Mouse (Mus musculus) embryonic facial prominence, embryonic 12.5 days (tissue): Measurements from ENCODE around the gene Prokr1. TPM values are rescaled to one million over a fixed set of nuclear protein-coding genes. Genes with fewer than 3 reads are reported as not detected.

ENCODE experiments used
- ATAC-seq: fragments of 200-750 bp; cut with Nextera tagmentation; 2 replicates; pipeline ENCODE4 v1.8.0; 2017; ENCODE audit not compliant: insufficient number of reproducible peaks, insufficient read depth, low FRiP score, low TSS enrichment
- H3K27ac ChIP-seq: fragments of 300-500 bp; sonication (generic); 2 replicates; pipeline ENCODE4 v1.5.1; 2016; ENCODE audit warnings: mild to moderate bottlenecking
- H3K27me3 ChIP-seq: fragments of 300-500 bp; sonication (generic); 2 replicates; pipeline ENCODE4 v1.6.1; 2016; ENCODE audit warnings: mild to moderate bottlenecking, moderate library complexity
- H3K36me3 ChIP-seq: fragments of 300-500 bp; sonication (generic); 2 replicates; pipeline ENCODE4 v1.6.1; 2016; ENCODE audit warnings: mild to moderate bottlenecking
- H3K4me1 ChIP-seq: fragments of 300-500 bp; sonication (generic); 2 replicates; pipeline ENCODE4 v1.6.1; 2016
- H3K4me2 ChIP-seq: fragments of 300-500 bp; sonication (generic); replicated peaks from 2 replicates; pipeline ENCODE4 v1.6.1; 2016; ENCODE audit warnings: mild to moderate bottlenecking, moderate library complexity
- H3K4me3 ChIP-seq: fragments of 300-500 bp; sonication (generic); 2 replicates; pipeline ENCODE4 v1.5.1; 2016; ENCODE audit warnings: mild to moderate bottlenecking
- H3K9ac ChIP-seq: fragments of 300-500 bp; sonication (generic); 2 replicates; pipeline ENCODE4 v1.6.1; 2016; ENCODE audit warnings: mild to moderate bottlenecking, moderate library complexity
- H3K9me3 ChIP-seq: fragments of 300-500 bp; sonication (generic); 2 replicates; pipeline ENCODE4 v1.6.1; 2016; ENCODE audit warnings: mild to moderate bottlenecking, moderate library complexity
- WGBS: fragments of 180-500 bp; shearing (Covaris S2); methylation state at CpG from one replicate; pipeline ENCODE4 v1.1.7; 2016; 5-methylcytosine and 5-hydroxymethylcytosine counted together
- polyA plus RNA-seq: library from polyadenylated mRNA; unstranded; fragments of >200 nt; fragmentation: Nextera tagmentation; extraction: Ambion mirVana; gene quantifications from 2 replicates; pipeline ENCODE4 v1.2.1, GENCODE M21; 2016

Prokr1 gene
- polyA plus RNA-seq, 1 experiment from 2014 or later: 3.7 TPM

DNA sequence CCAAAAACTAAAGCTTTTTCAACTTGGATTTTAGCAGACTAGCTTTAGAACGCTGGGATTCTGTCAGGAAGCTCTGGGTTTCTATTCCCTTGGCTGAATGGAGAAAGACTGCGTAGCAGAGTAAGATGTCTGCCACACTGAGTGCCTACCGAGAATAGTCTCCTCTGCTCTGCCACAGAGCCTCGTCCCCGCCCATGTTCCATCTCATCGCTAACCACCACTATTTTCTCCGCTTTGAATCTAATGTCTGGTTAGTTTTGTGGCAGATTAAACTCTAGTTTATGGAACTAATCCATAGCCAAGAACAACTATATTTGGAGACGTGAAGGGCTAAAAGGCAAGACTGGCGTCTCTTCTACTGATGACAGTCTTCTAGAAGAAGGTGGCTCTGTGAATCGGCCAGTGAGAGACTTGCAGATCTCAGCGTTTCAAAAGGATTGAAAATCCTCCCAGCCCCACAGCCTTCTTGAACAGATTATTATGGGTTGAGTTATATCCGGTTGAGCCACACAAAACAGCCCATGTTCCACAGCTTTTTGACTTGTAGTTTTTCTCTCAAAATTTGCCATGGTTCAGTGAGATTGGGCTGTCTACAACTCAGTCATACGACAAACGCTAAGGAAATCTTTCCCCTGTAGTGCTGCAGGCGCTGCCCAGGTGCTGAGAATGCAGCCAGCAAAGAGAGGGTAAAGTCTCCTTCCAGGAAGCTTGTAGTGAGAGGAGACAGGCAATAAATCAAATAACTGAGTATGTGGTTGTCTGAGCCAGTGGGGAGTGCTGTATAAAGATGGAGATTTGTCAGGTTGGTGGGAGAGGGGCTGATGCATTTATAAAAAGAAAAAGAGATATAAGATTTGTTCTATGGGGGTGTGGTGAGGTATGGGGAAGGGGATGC is 51.9 kb downstream of the Prokr1 start:
- H3K27ac ChIP-seq: no peak overlapping the region
- H3K36me3 ChIP-seq: no peaks in the 10 kb centered on the region
- no peak overlapping the region for H3K4me2 ChIP-seq
- H3K4me3 ChIP-seq: no peak overlapping the region
- no peak overlapping the region for H3K9ac ChIP-seq
- 81% methylated on average over 15 of the region's 15 CpGs for WGBS
- H3K9me3 ChIP-seq: no peaks in the 10 kb centered on the region
- H3K4me1 ChIP-seq: no peaks in the 10 kb centered on the region
- ATAC-seq: no peak
- no peaks in the 10 kb centered on the region for H3K27me3 ChIP-seq

DNA sequence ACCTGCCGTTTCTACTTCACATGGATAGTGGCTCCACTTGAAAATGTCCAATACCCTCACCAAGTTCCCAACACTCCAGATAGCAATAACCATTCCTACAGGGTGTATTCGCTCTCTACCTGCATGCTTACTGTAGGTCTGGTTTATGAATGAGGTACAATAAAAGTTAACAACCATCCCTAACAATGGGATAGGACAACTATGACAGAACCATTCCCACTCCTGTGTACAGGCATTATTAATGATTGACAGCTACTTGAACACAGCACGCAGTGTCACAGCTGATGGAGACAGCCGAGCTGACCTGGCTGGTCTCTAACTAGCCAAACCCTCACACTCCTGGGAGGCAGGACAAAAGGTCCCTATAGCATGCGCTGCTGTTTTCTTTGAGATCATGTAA is 52.9 kb downstream of the Prokr1 start:
- H3K4me2 ChIP-seq: no peak overlapping the region
- ATAC-seq: no peak
- no peak overlapping the region for H3K27ac ChIP-seq
- no peak overlapping the region for H3K4me3 ChIP-seq
- H3K27me3 ChIP-seq: no peaks in the 10 kb centered on the region
- no peaks in the 10 kb centered on the region for H3K9me3 ChIP-seq
- H3K4me1 ChIP-seq: no peaks in the 10 kb centered on the region
- 72% methylated on average over 5 of the region's 5 CpGs for WGBS
- H3K9ac ChIP-seq: no peak overlapping the region
- no peaks in the 10 kb centered on the region for H3K36me3 ChIP-seq

DNA sequence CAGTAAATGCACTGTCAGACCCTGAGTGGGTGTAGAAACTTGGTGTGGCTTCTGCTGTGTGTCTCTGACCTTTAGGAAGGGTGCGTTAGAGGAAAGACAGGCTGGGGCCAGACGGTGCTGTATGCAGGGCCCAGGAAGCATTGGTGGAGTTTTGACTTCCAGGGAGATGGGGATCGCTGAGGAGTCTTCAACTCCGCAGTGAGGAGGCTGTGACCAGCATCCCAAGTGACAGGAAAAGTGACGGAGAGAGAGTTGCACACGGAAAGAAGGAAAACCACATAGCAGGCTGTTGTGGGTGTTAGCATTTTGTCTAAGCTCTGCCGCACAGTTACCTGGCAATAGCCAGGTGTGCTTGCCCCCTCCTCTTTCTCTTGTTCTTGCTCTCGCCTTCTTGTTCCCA is 54.3 kb downstream of the Prokr1 start:
- no peaks in the 10 kb centered on the region for H3K36me3 ChIP-seq
- no peak for ATAC-seq
- no peak overlapping the region for H3K4me3 ChIP-seq
- no peak overlapping the region for H3K4me2 ChIP-seq
- H3K27ac ChIP-seq: no peak overlapping the region
- no peaks in the 10 kb centered on the region for H3K4me1 ChIP-seq
- WGBS: 68% methylated on average over 8 of the region's 8 CpGs
- no peak overlapping the region for H3K9ac ChIP-seq
- no peaks in the 10 kb centered on the region for H3K27me3 ChIP-seq
- H3K9me3 ChIP-seq: no peaks in the 10 kb centered on the region

DNA sequence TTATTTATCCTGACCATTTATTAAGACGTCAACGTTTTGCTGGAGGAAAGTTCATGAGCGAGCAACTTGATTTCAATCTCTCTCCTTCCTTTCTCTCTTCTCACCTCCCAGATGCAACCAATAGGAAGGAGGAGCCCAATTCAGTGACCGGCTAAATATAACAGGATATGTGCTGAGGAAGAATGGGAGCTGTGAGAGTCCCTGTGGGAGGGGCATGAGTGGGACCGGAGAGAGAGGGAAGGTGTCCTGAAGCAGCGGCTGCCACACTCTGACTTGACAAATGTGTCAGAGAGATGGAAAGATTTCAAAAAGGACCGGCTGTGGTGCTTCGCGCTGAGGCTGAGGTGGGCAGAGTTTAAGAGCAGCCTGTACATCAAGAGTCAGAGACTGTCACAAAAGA is 54.9 kb downstream of the Prokr1 start:
- H3K4me2 ChIP-seq: no peak overlapping the region
- H3K4me3 ChIP-seq: no peak overlapping the region
- H3K27ac ChIP-seq: no peak overlapping the region
- no peaks in the 10 kb centered on the region for H3K9me3 ChIP-seq
- H3K27me3 ChIP-seq: no peaks in the 10 kb centered on the region
- no peak for ATAC-seq
- no peaks in the 10 kb centered on the region for H3K36me3 ChIP-seq
- H3K4me1 ChIP-seq: no peaks in the 10 kb centered on the region
- no peak overlapping the region for H3K9ac ChIP-seq
- 68% methylated on average over 9 of the region's 9 CpGs for WGBS

DNA sequence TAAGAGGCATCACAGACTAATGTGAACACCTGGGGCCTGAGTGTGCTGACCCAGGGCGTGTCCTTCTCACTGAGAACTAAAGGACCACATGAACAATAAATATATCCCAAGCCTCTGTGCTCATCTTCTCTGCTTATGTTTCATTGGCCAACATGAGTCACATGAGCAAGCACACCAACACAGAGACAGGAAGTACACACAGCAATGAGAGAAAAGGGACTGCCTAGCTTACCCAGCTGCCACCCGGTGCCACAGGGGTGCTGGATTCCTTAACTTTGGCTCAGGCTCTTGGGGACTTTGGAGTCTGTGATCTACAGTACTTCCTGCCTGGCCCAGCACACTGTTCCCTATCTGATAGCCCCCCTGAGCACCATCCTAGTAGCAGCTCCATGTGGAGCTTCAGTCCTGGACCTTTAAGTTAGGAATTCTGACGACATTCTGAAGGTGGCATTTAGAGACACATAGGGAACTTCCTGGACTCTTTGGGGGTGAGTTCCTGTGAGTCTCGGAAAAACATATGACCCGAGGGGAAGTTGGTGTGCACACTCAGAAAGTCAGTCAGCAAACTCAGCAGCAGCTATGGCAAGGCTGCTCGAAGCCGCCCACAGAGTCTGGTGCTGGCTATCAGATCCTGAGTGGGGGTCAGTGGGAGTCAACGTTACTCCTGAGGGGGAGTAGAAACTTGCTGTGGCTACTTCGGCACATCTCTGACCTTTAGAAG is 55.5 kb downstream of the Prokr1 start:
- WGBS: 82% methylated on average over 9 of the region's 9 CpGs
- no peaks in the 10 kb centered on the region for H3K4me1 ChIP-seq
- ATAC-seq: no peak
- no peak overlapping the region for H3K4me3 ChIP-seq
- H3K4me2 ChIP-seq: no peak overlapping the region
- H3K36me3 ChIP-seq: no peaks in the 10 kb centered on the region
- H3K27ac ChIP-seq: no peak overlapping the region
- no peaks in the 10 kb centered on the region for H3K27me3 ChIP-seq
- no peaks in the 10 kb centered on the region for H3K9me3 ChIP-seq
- H3K9ac ChIP-seq: no peak overlapping the region

DNA sequence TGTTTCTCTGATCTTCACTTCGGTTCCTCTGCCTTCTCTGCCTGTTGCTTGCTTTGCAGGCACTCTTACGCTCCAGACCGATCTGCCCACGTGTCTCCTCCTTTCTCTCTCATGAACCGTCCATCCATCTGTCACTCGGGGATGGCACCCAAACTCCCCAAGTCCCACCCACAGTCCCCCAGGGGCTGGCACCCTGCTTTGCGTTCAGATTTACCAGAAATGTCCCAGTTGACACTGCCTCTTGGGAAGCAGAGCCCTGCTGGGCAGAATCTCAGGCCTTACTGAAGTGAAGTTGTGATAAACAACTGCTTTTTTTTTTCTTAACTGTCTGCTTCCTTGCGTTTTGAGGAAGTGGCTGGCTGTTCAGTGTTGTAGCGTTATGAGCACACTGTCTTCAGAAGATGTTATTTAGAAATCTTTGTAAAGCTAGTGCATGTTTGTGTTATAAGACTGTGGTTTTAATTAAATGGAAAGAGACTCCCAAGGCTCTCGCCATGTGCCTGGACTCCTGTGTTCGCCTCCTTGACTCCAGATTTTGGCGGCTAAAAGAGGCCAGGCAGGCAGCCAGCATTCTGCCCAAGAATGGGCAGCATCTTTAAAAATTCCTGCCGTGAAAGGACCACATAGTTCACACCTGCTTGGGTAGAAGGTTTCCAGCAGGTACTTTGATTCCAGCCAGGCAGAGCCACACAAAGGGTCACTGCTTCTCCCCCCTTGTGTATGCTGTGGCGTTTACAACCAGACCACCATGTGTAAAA is 57.4 kb downstream of the Prokr1 start, which contains the start of gene Arhgap25:
Gene Arhgap25, minus strand, starts transcription at position 307 of the 758 bp plus-strand sequence.
- Histone ChIP-seq H3K4me1 (no peaks in the 10 kb centered on the region), H3K36me3 (no peaks in the 10 kb centered on the region), H3K27ac (no peak within 1 kb of the TSS), H3K4me3 (no peak within 1 kb of the TSS), H3K9me3 (no peaks in the 10 kb centered on the region), H3K27me3 (no peaks in the 10 kb centered on the region), H3K4me2 (no peak within 1 kb of the TSS), H3K9ac (no peak within 1 kb of the TSS)
- ATAC-seq: no peak
- WGBS: 61% methylated on average over 14 of the region's 14 CpGs

DNA sequence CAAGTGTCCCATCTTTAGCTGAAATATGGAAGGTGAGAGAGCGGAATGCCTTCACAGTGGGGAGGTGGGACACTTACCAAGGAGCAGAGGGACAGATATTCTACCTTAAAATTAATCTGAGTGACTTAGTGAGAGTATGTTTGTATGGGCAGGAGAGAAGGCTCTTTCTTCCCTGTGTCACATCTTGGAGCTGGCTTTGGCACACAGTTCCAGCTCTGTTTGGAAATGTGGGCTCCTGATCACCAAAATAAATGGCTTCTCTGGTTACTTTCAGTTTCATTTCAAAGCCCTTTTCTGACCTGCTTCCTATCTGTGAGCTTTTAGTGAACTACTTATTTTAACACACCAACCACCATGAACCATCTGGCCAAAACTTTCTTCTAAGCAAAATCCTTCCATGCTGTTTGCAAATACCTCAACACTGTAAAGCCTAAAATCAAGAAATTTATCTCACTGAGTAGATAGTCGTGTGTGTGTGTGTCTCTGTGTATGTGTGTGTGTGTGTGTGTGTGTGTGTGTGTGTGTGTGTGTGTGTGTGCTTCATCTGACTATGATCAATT is 59.0 kb downstream of the Prokr1 start:
- no peak overlapping the region for H3K4me3 ChIP-seq
- H3K27me3 ChIP-seq: no peaks in the 10 kb centered on the region
- H3K9me3 ChIP-seq: no peaks in the 10 kb centered on the region
- H3K36me3 ChIP-seq: no peaks in the 10 kb centered on the region
- 84% methylated on average over 2 of the region's 2 CpGs for WGBS
- no peak overlapping the region for H3K9ac ChIP-seq
- H3K4me1 ChIP-seq: no peaks in the 10 kb centered on the region
- no peak overlapping the region for H3K4me2 ChIP-seq
- ATAC-seq: no peak
- H3K27ac ChIP-seq: no peak overlapping the region

DNA sequence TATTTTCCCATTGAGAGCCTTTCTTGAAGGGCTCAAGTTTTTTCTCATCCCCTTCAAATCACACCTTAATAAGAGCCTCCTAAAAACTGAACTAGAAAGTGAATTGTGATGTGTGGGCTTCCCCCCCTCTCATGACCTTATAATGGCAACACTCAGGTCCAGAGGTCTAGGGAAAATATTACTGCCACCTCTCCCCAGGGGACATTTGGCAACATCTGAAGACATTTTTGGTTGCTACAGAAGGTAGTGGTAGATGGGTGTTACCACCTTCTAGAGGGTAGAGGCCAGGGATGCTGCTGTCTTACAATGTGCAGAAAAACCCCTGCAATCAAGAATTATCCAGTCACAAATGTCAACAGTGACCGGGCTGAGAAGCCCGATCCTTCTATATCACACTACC is 60.2 kb downstream of the Prokr1 start:
- Histone ChIP-seq H3K9me3 (no peaks in the 10 kb centered on the region), H3K27me3 (no peaks in the 10 kb centered on the region), H3K4me1 (no peaks in the 10 kb centered on the region), H3K4me2 (no peak overlapping the region), H3K4me3 (no peak overlapping the region), H3K27ac (no peak overlapping the region), H3K9ac (no peak overlapping the region), H3K36me3 (no peaks in the 10 kb centered on the region)
- ATAC-seq: no peak
- 90% methylated on average over 2 of the region's 2 CpGs for WGBS

Other genes starting within 250 kb of the Prokr1 start
- not detected in 2 replicates for gene Gkn1, start 239.8 kb downstream of the Prokr1 start, polyA plus RNA-seq
- not detected in 2 replicates for gene Gkn2, start 217.4 kb downstream of the Prokr1 start, polyA plus RNA-seq
- gene Gkn3, start 201.8 kb downstream of the Prokr1 start, polyA plus RNA-seq: 0.26 TPM in 1 of 2 replicates, not detected in the other
- gene Bmp10, start 161.7 kb downstream of the Prokr1 start, polyA plus RNA-seq: not detected in 2 replicates
- gene Arhgap25, start 57.5 kb downstream of the Prokr1 start, polyA plus RNA-seq: 4.4 and 5.0 TPM in 2 replicates
- gene Aplf, start 81.5 kb upstream of the Prokr1 start, polyA plus RNA-seq: 13.6 and 14.0 TPM in 2 replicates
- gene Efcc1, start 140.1 kb upstream of the Prokr1 start, polyA plus RNA-seq: 1.4 TPM in 2 replicates
- gene Gp9, start 187.3 kb upstream of the Prokr1 start, polyA plus RNA-seq: 2.7 and 3.1 TPM in 2 replicates
- 10.8 and 12.0 TPM in 2 replicates for gene Rab43, start 221.4 kb upstream of the Prokr1 start, polyA plus RNA-seq
- gene Gm45140, start 245.1 kb upstream of the Prokr1 start, polyA plus RNA-seq: 3.9 and 4.2 TPM in 2 replicates
- 55.1 and 60.5 TPM in 2 replicates for gene Isy1, start 248.1 kb upstream of the Prokr1 start, polyA plus RNA-seq